Mouse (Mus musculus): Measurements from ENCODE around the gene Depp1. TPM values are rescaled to one million over a fixed set of nuclear protein-coding genes. Genes with fewer than 3 reads are reported as not detected.
A peak's percentile ranks its signal among the peaks of the same experiment; 100 is the strongest.

Gene Depp1
- total RNA-seq, 2 experiments from 2014 or later, result 84.2 to 90.4 TPM

- DNase-seq, result peak; percentile 72 to 92
These were observed 2.6 kb upstream of the Depp1 start for GRCm38 (mm10) chr6:116647763-116648162.

- DNase-seq, result no peak
These were observed 598 bp upstream of the Depp1 start for GRCm38 (mm10) chr6:116649811-116650210.

GRCm38 (mm10) chr6:116651437-116652118, 1.2 kb downstream of the Depp1 start:
- DNase-seq, result peak; percentile 76 to 77

GRCm38 (mm10) chr6:116653191-116653590, 2.8 kb downstream of the Depp1 start:
- no peak for DNase-seq

- peak; percentile 69 to 83 for DNase-seq
These were observed 3.5 kb downstream of the Depp1 start for GRCm38 (mm10) chr6:116653684-116654454.

GRCm38 (mm10) chr6:116663364-116663763, 13.0 kb downstream of the Depp1 start:
- DNase-seq, result no peak

- DNase-seq, result peak in 1 of 2 experiments; percentile 68
These were observed 13.6 kb downstream of the Depp1 start for GRCm38 (mm10) chr6:116664031-116664430.

- no peak for DNase-seq
These were observed 14.4 kb downstream of the Depp1 start for GRCm38 (mm10) chr6:116664830-116665229.

- no peak for DNase-seq
These were observed 15.8 kb downstream of the Depp1 start for GRCm38 (mm10) chr6:116666085-116666750.

GRCm38 (mm10) chr6:116666892-116667291, 16.5 kb downstream of the Depp1 start:
- no peak for DNase-seq

GRCm38 (mm10) chr6:116667382-116667781, 17.0 kb downstream of the Depp1 start:
- no peak for DNase-seq

GRCm38 (mm10) chr6:116668682-116669470, 18.5 kb downstream of the Depp1 start:
- peak in 1 of 2 experiments; percentile 38 for DNase-seq

GRCm38 (mm10) chr6:116670144-116670543, 19.7 kb downstream of the Depp1 start:
- DNase-seq, result no peak

GRCm38 (mm10) chr6:116671031-116671430, 20.6 kb downstream of the Depp1 start:
- DNase-seq, result no peak

GRCm38 (mm10) chr6:116671768-116672167, 21.4 kb downstream of the Depp1 start:
- DNase-seq, result no peak

- peak in 1 of 2 experiments; percentile 37 for DNase-seq
These were observed 21.9 kb downstream of the Depp1 start for GRCm38 (mm10) chr6:116672349-116672748.

- peak; percentile 89 to 91 for DNase-seq
These were observed 23.3 kb downstream of the Depp1 start, which contains the start of gene Rassf4 for GRCm38 (mm10) chr6:116673471-116674282. Gene Rassf4, minus strand, starts transcription at chr6:116673952.

- no peak for DNase-seq
These were observed 24.0 kb downstream of the Depp1 start for GRCm38 (mm10) chr6:116674283-116674886.

- DNase-seq, result peak in 1 of 2 experiments; percentile 47
These were observed 26.0 kb downstream of the Depp1 start for GRCm38 (mm10) chr6:116676355-116676913.

GRCm38 (mm10) chr6:116677321-116677720, 26.9 kb downstream of the Depp1 start:
- no peak for DNase-seq

All from heart, adult 18-20 months (tissue).